ENCODE assay signal across 8 mouse cellular contexts in the genomic region with DNA sequence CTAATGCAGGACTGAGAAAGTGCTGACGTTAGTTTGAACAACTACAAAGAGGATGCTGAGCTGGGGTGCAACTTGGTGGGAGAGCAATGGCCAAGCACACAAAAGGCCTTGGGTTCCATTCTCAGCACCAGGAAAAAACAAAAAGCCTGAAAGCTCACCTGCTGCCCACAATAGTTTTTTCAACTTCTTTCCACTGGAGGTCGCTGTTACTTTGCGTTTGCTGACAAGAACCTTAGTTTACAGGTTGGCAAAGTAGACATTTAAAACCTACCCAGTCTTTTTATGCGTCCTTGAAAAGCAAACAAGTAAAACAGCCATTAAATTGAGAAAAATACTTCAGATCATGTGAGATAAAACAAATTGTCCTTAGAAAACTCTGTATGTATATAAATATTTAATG. TPM values are rescaled to one million over a fixed set of nuclear protein-coding genes. Genes with fewer than 3 reads are reported as not detected.
DNase-seq lines count a peak whose midpoint lies in the region; ATAC-seq lines count a peak whose summit lies in the region.

No protein-coding gene starts in this region.

- H3K4me3 ChIP-seq in midbrain, embryonic 11.5 days (ENCODE audit: low read depth, low read length), result no peak overlapping the region
- no peak overlapping the region for H3K4me3 ChIP-seq in midbrain, embryonic 16.5 days (ENCODE audit: low read depth, low read length)

- H3K9ac ChIP-seq in midbrain, embryonic 11.5 days (ENCODE audit: low read length), result no peak overlapping the region
- H3K9ac ChIP-seq in midbrain, embryonic 16.5 days (ENCODE audit: low read depth, low read length), result no peak overlapping the region

- ATAC-seq in midbrain, embryonic 11.5 days (ENCODE audit: low FRiP score), result no peak
- ATAC-seq in midbrain, embryonic 16.5 days, result no peak
- no peak for ATAC-seq in granulocyte monocyte progenitor cell, adult 5-6 weeks (replicated peaks; ENCODE audit: poor library complexity, severe bottlenecking)

- DNase-seq in frontal cortex, adult 2 months (ENCODE audit: extremely low spot score in 1 of 2, low spot score in 1 of 2), result peak; percentile 14 to 80
- no peak for DNase-seq in frontal cortex, postnatal 10 days (ENCODE audit: low spot score in 2 of 2)
- peak; percentile 90 for DNase-seq in midbrain, embryonic 11.5 days (ENCODE audit: low spot score, missing footprints)
- peak; percentile 81 for DNase-seq in adipocyte (ENCODE audit: low spot score)
- DNase-seq in kidney, adult 8-10 months, result peak; percentile 40 to 48
- peak; percentile 9 to 13 for DNase-seq in natural killer cell, adult 2 months (ENCODE audit: low spot score in 2 of 2)

- H3K4me1 ChIP-seq in midbrain, embryonic 11.5 days (ENCODE audit: control insufficient read depth, insufficient read depth, low read length), result no peaks in the 10 kb centered on the region
- H3K4me1 ChIP-seq in midbrain, embryonic 16.5 days (ENCODE audit: control insufficient read depth, insufficient read depth, low read length), result no peaks in the 10 kb centered on the region

- no peak overlapping the region for H3K27ac ChIP-seq in midbrain, embryonic 11.5 days (ENCODE audit: low read depth, low read length)
- no peak overlapping the region for H3K27ac ChIP-seq in midbrain, embryonic 16.5 days (ENCODE audit: low read length)

- H3K4me2 ChIP-seq in midbrain, embryonic 11.5 days, result no peak overlapping the region
- no peak overlapping the region for H3K4me2 ChIP-seq in midbrain, embryonic 16.5 days (ENCODE audit: low read length)

- 12% methylated on average over 4 of the region's 4 CpGs for WGBS in midbrain, embryonic 11.5 days
- WGBS in midbrain, embryonic 16.5 days, result 12% methylated on average over 4 of the region's 4 CpGs

- no peaks in the 10 kb centered on the region for H3K9me3 ChIP-seq in midbrain, embryonic 11.5 days (ENCODE audit: control insufficient read depth, low read length)
- no peaks in the 10 kb centered on the region for H3K9me3 ChIP-seq in midbrain, embryonic 16.5 days (replicated peaks; ENCODE audit: control insufficient read depth, low read length, poor library complexity, severe bottlenecking)

- no peaks in the 10 kb centered on the region for H3K36me3 ChIP-seq in midbrain, embryonic 11.5 days (ENCODE audit: control insufficient read depth, insufficient read depth, low read length)
- H3K36me3 ChIP-seq in midbrain, embryonic 16.5 days (ENCODE audit: control insufficient read depth, insufficient read depth, low read length), result no peaks in the 10 kb centered on the region

- no peaks in the 10 kb centered on the region for H3K27me3 ChIP-seq in midbrain, embryonic 11.5 days (ENCODE audit: control insufficient read depth, insufficient read depth, low read length)
- no peaks in the 10 kb centered on the region for H3K27me3 ChIP-seq in midbrain, embryonic 16.5 days (ENCODE audit: control insufficient read depth, insufficient read depth, low read depth, low read length)

RNA-seq across cellular contexts. Expression of gene Mylk4, which starts 15.7 kb away (rescaled TPM):
- 0.13 and 0.26 TPM in 2 replicates for polyA plus RNA-seq in frontal cortex, adult 2 months (2012; rRNA removed)
- 0.07 TPM in 1 of 2 replicates, not detected in the other for polyA plus RNA-seq in midbrain, embryonic 11.5 days (2014; fragmentation: Nextera tagmentation; extraction: Ambion mirVana)
- 0.10 and 0.17 TPM in 2 replicates for polyA plus RNA-seq in midbrain, embryonic 16.5 days (2015; fragmentation: Nextera tagmentation; extraction: Ambion mirVana)
- total RNA-seq in granulocyte monocyte progenitor cell, adult 5-6 weeks (2014; fragmentation: Nextera tagmentation), result not detected in 2 replicates
- total RNA-seq in granulocyte monocyte progenitor cell, adult 5-6 weeks (2017), result not detected in 2 replicates

RNA-seq across cellular contexts. Expression of gene Wrnip1, which starts 33.7 kb away (rescaled TPM):
- polyA plus RNA-seq in frontal cortex, adult 2 months (2012; rRNA removed), result 58.3 and 66.5 TPM in 2 replicates
- polyA plus RNA-seq in midbrain, embryonic 11.5 days (2014; fragmentation: Nextera tagmentation; extraction: Ambion mirVana), result 14.3 and 17.2 TPM in 2 replicates
- polyA plus RNA-seq in midbrain, embryonic 16.5 days (2015; fragmentation: Nextera tagmentation; extraction: Ambion mirVana), result 29.5 and 32.5 TPM in 2 replicates
- 27.1 and 44.0 TPM in 2 replicates for total RNA-seq in granulocyte monocyte progenitor cell, adult 5-6 weeks (2014; fragmentation: Nextera tagmentation)
- 42.0 and 48.3 TPM in 2 replicates for total RNA-seq in granulocyte monocyte progenitor cell, adult 5-6 weeks (2017)

RNA-seq across cellular contexts. Expression of gene D930007J09Rik, which starts 34.5 kb away (rescaled TPM):
- polyA plus RNA-seq in frontal cortex, adult 2 months (2012; rRNA removed), result 1.3 and 1.8 TPM in 2 replicates
- not detected in 2 replicates for polyA plus RNA-seq in midbrain, embryonic 11.5 days (2014; fragmentation: Nextera tagmentation; extraction: Ambion mirVana)
- polyA plus RNA-seq in midbrain, embryonic 16.5 days (2015; fragmentation: Nextera tagmentation; extraction: Ambion mirVana), result not detected in 2 replicates
- total RNA-seq in granulocyte monocyte progenitor cell, adult 5-6 weeks (2014; fragmentation: Nextera tagmentation), result not detected in 2 replicates
- total RNA-seq in granulocyte monocyte progenitor cell, adult 5-6 weeks (2017), result not detected in 2 replicates

Comparison
In these comparisons a context has a peak if more than half of its experiments do, and no peak if none do; other contexts are left out.
1. DNase-seq: peak in frontal cortex, adult 2 months (2 of 2), midbrain, embryonic 11.5 days (single experiment), adipocyte (single experiment), kidney, adult 8-10 months (2 of 2) and natural killer cell, adult 2 months (2 of 2); none in frontal cortex, postnatal 10 days (0 of 2).